Mouse (Mus musculus) C2C12 (cell line): ENCODE data around the gene Lrrc75a.

Experiments
- CEBPB ChIP-seq: IDR thresholded peaks from one replicate; pipeline ENCODE4 v1.6.1; 2011; ENCODE audit warnings: low read depth, mild to moderate bottlenecking, control low read depth, moderate library complexity
- CTCF ChIP-seq: IDR thresholded peaks from one replicate; pipeline ENCODE4 v1.5.1; 2011; ENCODE audit not compliant: control insufficient read depth, insufficient read depth, insufficient read length
- FOSL1 ChIP-seq: IDR thresholded peaks from one replicate; pipeline ENCODE4 v1.8.0; 2011; ENCODE audit warnings: mild to moderate bottlenecking, low read length; ENCODE audit not compliant: poor library complexity, insufficient read depth, severe bottlenecking
- MAX ChIP-seq: IDR thresholded peaks from one replicate; pipeline ENCODE4 v1.6.1; 2011; ENCODE audit warnings: mild to moderate bottlenecking, control low read depth
- MYOG ChIP-seq: IDR thresholded peaks from one replicate; pipeline ENCODE4 v1.6.1; 2011; ENCODE audit not compliant: control insufficient read depth, insufficient read length; ENCODE audit errors: extremely low read depth
- USF1 ChIP-seq: IDR thresholded peaks from one replicate; pipeline ENCODE4 v1.6.1; 2011; ENCODE audit warnings: low read depth, mild to moderate bottlenecking, control low read depth, moderate library complexity

DNA sequence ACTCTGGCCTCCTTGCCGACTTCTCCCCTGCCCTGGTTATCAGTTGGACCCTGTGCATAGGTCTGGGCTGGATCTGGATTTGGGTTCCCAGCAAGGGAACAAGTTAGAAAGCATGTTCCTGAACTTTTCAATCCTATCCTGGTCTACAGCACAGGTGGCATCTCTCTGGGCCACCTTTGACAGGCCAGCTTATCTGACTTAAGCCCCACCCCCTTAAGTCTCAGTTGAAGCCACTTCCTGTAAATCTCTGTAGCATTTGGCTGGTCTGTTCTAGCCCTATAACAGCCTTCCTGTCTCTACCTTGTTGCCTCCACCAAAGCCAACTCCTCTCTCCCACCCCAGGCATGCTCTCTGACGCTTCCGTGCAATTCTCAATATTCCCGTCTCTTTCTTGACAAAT, 49.8 kb downstream of the Lrrc75a start:
- no peak for TF ChIP-seq CTCF
- TF ChIP-seq MAX, result no peak
- no peak for TF ChIP-seq MYOG
- TF ChIP-seq USF1, result no peak
- TF ChIP-seq CEBPB, result no peak
- TF ChIP-seq FOSL1, result no peak
